Mouse (Mus musculus): ENCODE measurements around the gene Sptb.
A peak's percentile ranks its signal among the peaks of the same experiment; 100 is the strongest.

Gene Sptb

GRCm38 (mm10) chr12:76546383-76547276 lies 163.7 kb downstream of the Sptb start:
- no peak for DNase-seq (ENCODE audit: low read depth in 1 of 2, low spot score in 2 of 2)

- DNase-seq (ENCODE audit: low read depth in 1 of 2, low spot score in 2 of 2): no peak
Measured at GRCm38 (mm10) chr12:76545786-76546370, 164.5 kb downstream of the Sptb start.

- no peak for DNase-seq (ENCODE audit: low read depth in 1 of 2, low spot score in 2 of 2)
Measured at GRCm38 (mm10) chr12:76541879-76542278, 168.5 kb downstream of the Sptb start.

- no peak for DNase-seq (ENCODE audit: low read depth in 1 of 2, low spot score in 2 of 2)
Measured at GRCm38 (mm10) chr12:76541475-76541874, 168.9 kb downstream of the Sptb start.

- no peak for DNase-seq (ENCODE audit: low read depth in 1 of 2, low spot score in 2 of 2)
Measured at GRCm38 (mm10) chr12:76540701-76541221, 169.6 kb downstream of the Sptb start.

GRCm38 (mm10) chr12:76540169-76540568 lies 170.2 kb downstream of the Sptb start:
- DNase-seq (ENCODE audit: low read depth in 1 of 2, low spot score in 2 of 2): no peak

- DNase-seq (ENCODE audit: low read depth in 1 of 2, low spot score in 2 of 2): peak; percentile 85 to 91
Measured at GRCm38 (mm10) chr12:76537434-76537833, 172.9 kb downstream of the Sptb start.

GRCm38 (mm10) chr12:76536591-76537153 lies 173.7 kb downstream of the Sptb start:
- no peak for DNase-seq (ENCODE audit: low read depth in 1 of 2, low spot score in 2 of 2)

GRCm38 (mm10) chr12:76535471-76535900 lies 174.9 kb downstream of the Sptb start:
- DNase-seq (ENCODE audit: low read depth in 1 of 2, low spot score in 2 of 2): no peak

- DNase-seq (ENCODE audit: low read depth in 1 of 2, low spot score in 2 of 2): no peak
Measured at GRCm38 (mm10) chr12:76534641-76535283, 175.6 kb downstream of the Sptb start.

- no peak for DNase-seq (ENCODE audit: low read depth in 1 of 2, low spot score in 2 of 2)
Measured at GRCm38 (mm10) chr12:76534233-76534632, 176.1 kb downstream of the Sptb start.

- peak in 1 of 2 experiments; percentile 37 for DNase-seq (ENCODE audit: low read depth in 1 of 2, low spot score in 2 of 2)
Measured at GRCm38 (mm10) chr12:76533377-76534222, 176.7 kb downstream of the Sptb start.

GRCm38 (mm10) chr12:76532926-76533376 lies 177.4 kb downstream of the Sptb start:
- no peak for DNase-seq (ENCODE audit: low read depth in 1 of 2, low spot score in 2 of 2)

GRCm38 (mm10) chr12:76531986-76532925 lies 178.1 kb downstream of the Sptb start:
- DNase-seq (ENCODE audit: low read depth in 1 of 2, low spot score in 2 of 2): no peak

GRCm38 (mm10) chr12:76530580-76531139 lies 179.7 kb downstream of the Sptb start, which contains the start of gene Plekhg3:
Gene Plekhg3 (plus strand): TSS chr12:76530891.
- DNase-seq (ENCODE audit: low read depth in 1 of 2, low spot score in 2 of 2): no peak

All from monocyte, adult 2 months (primary cell).